Mouse (Mus musculus): ENCODE results near the gene Slc37a2. TPM values are rescaled to one million over a fixed set of nuclear protein-coding genes. Genes with fewer than 3 reads are reported as not detected.

Slc37a2 gene
- total and polyA plus RNA-seq, 2 experiments from 2014 or later, result 1.1 to 3.5 TPM

DNA sequence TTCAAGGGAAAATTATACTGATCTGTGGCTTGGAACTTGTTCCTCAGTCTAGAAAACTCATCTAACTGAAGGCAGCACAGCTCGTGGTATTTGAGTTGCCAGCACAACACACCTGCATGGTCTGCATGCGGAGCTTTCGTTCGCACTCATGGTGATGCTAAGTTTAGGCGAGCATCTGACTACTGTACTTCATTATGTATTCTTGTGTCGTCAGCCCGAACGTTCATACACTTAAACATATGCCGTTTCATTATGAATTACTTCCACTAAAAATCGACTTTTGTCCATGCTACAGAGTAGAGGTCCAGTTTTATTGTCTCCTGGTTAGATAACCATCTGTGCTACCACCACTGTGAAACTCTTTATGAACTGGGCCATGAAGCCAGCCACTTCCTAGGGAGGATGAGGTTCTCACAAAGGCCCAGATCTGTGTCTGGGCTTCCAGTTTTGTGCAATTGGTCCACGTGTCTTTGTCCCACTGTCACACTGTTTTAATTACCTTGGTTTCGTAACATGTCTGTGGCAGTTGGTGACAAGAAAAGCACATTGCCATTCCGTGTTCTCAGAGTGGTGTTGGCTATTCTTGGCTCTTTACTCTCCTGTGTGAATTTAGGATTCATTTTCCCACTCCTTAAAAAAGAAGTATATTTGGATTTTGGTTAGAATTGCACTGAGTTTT is 42.3 kb downstream of the Slc37a2 start:
- ATAC-seq (ENCODE audit: low FRiP score), result no peak
- no peak overlapping the region for H3K4me3 ChIP-seq (ENCODE audit: low read depth, low read length)
- TF ChIP-seq CTCF (IDR thresholded peaks at IDR 0.05), result no peak
- no peak for DNase-seq (ENCODE audit: low spot score)
- no peaks in the 10 kb centered on the region for H3K9me3 ChIP-seq (ENCODE audit: low read length)
- WGBS, result 89% methylated on average over 13 of the region's 13 CpGs
- no peaks in the 10 kb centered on the region for H3K36me3 ChIP-seq (ENCODE audit: insufficient read depth, low read length)
- H3K9ac ChIP-seq (replicated peaks; ENCODE audit: low read length, poor library complexity, severe bottlenecking), result no peak overlapping the region
- no peaks in the 10 kb centered on the region for H3K27me3 ChIP-seq (ENCODE audit: insufficient read depth, low read length)
- no peak overlapping the region for H3K27ac ChIP-seq (ENCODE audit: low read depth, low read length)
- no peak overlapping the region for H3K4me2 ChIP-seq (ENCODE audit: low read depth, low read length, poor library complexity, severe bottlenecking)
- no peaks in the 10 kb centered on the region; the same call in 1 of the 2 replicates for H3K4me1 ChIP-seq (ENCODE audit: insufficient read depth, low read length)

DNA sequence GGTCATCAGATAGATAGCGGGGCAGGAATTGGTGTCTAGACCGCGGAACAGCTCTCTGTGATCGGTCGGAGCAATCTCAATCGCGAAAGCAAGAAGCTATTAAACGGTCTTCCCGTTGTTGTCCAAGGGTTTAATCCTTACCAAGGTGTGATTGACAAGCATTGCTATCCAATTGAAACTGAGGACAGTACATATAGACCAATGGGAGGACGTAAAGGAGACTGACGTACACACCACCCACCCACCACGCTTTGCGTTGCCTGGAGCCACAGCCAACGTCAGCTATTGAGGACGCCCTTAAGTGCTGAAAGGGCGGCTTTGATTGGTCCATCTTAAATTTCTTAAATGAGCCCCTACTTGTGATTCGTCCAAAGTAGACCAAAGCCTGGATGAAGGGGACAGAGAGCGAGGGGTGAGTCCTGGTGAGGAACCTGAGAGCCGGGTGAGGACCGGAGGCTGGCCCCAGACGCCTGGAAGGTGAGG is 47.6 kb downstream of the Slc37a2 start, which contains the start of gene Tmem218:
Gene Tmem218 (plus strand): TSS at position 295 of the 483 bp plus-strand sequence.
- no peaks in the 10 kb centered on the region for H3K27me3 ChIP-seq (ENCODE audit: insufficient read depth, low read length)
- peak within 1 kb of the TSS; percentile 78 for H3K27ac ChIP-seq (ENCODE audit: low read depth, low read length)
- DNase-seq (ENCODE audit: low spot score) (peak; percentile 100), ATAC-seq (ENCODE audit: low FRiP score) (peak; percentile 100)
- no peaks in the 10 kb centered on the region for H3K9me3 ChIP-seq (ENCODE audit: low read length)
- under 1% methylated on average over 21 of the region's 21 CpGs for WGBS
- H3K36me3 ChIP-seq (ENCODE audit: insufficient read depth, low read length), result no peaks in the 10 kb centered on the region
- TF ChIP-seq CTCF (IDR thresholded peaks at IDR 0.05), result no peak
- H3K9ac ChIP-seq (replicated peaks; ENCODE audit: low read length, poor library complexity, severe bottlenecking), result peak within 1 kb of the TSS; percentile 64
- H3K4me3 ChIP-seq (ENCODE audit: low read depth, low read length), result peak within 1 kb of the TSS; percentile 51
- H3K4me2 ChIP-seq (ENCODE audit: low read depth, low read length, poor library complexity, severe bottlenecking), result peak within 1 kb of the TSS; percentile 85
- H3K4me1 ChIP-seq (ENCODE audit: insufficient read depth, low read length), result peaks cover 3% of the 10 kb centered on the region; the same call in 1 of the 2 replicates

DNA sequence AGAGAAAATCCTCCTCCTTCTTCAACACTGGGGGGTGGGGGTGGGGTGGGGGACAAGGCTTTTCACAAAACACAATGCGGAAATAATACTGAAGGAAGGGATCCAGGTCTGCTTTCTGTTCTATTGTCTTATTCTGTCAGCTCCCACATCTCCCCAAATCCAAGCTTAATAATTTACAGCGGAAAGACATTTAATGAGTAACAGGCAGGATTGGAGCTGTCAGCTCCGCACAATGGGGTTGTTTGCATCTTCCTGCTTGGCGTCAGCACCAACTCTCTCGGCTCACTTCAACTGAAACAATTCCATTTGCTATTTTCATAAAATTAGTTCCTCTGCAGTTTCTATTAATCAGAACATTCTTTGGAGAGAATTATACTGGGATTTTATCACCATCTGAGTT is 51.7 kb downstream of the Slc37a2 start:
- Histone ChIP-seq H3K9me3 (ENCODE audit: low read length) (no peaks in the 10 kb centered on the region), H3K27ac (ENCODE audit: low read depth, low read length) (peak overlapping the region; percentile 32; the same call in 1 of the 2 replicates), H3K9ac (replicated peaks; ENCODE audit: low read length, poor library complexity, severe bottlenecking) (no peak overlapping the region), H3K36me3 (ENCODE audit: insufficient read depth, low read length) (no peaks in the 10 kb centered on the region), H3K27me3 (ENCODE audit: insufficient read depth, low read length) (no peaks in the 10 kb centered on the region), H3K4me2 (ENCODE audit: low read depth, low read length, poor library complexity, severe bottlenecking) (no peak overlapping the region), H3K4me1 (ENCODE audit: insufficient read depth, low read length) (peaks cover 3% of the 10 kb centered on the region; the same call in 1 of the 2 replicates), H3K4me3 (ENCODE audit: low read depth, low read length) (no peak overlapping the region)
- WGBS, result 22% methylated on average over 5 of the region's 5 CpGs
- TF ChIP-seq CTCF (IDR thresholded peaks at IDR 0.05), result no peak
- no peak for DNase-seq (ENCODE audit: low spot score)
- no peak for ATAC-seq (ENCODE audit: low FRiP score)

DNA sequence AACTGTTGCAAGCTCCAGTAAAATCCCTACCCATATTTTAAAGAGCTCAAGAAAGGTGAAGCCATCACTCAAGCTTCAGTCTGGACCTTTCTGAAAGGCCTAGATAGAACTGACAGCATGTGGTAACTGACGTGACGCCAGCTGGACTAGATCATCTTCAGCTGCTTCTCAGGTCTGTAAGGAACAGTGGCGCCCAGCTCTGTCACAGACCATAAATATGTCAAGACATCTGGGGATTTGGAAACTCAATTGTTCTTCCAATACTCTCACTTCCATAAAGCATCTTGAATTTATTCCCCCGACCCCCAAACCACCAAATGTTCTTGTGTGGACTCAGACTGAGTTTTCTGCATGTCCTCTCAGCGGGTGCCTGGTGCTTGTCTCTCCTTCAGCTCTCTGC is 55.1 kb downstream of the Slc37a2 start:
- WGBS, result 89% methylated on average over 5 of the region's 5 CpGs
- TF ChIP-seq CTCF (IDR thresholded peaks at IDR 0.05), result no peak

DNA sequence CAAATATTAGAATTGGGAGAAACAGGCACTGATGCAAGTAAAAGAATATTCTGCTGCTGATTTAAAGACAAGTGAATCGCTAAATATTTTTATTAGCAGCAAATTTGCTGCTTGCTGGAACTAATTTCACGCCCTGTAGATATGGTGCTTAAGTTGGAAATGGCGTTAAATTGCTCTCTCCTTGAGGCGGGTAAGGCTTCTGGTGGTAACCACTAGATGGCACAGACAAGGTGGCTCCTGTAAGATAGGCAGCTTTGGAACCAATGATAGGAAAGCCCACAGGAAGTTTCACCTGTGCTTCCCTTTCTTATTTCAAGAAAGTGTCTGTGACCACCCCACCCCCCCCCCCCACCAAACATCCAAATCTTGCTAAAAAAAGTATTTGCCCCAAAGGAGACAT is 58.5 kb downstream of the Slc37a2 start:
- no peak overlapping the region for H3K4me3 ChIP-seq (ENCODE audit: low read depth, low read length)
- DNase-seq (ENCODE audit: low spot score) (no peak), ATAC-seq (ENCODE audit: low FRiP score) (no peak)
- H3K4me2 ChIP-seq (ENCODE audit: low read depth, low read length, poor library complexity, severe bottlenecking), result no peak overlapping the region
- no peaks in the 10 kb centered on the region for H3K9me3 ChIP-seq (ENCODE audit: low read length)
- H3K4me1 ChIP-seq (ENCODE audit: insufficient read depth, low read length), result no peaks in the 10 kb centered on the region
- H3K9ac ChIP-seq (replicated peaks; ENCODE audit: low read length, poor library complexity, severe bottlenecking), result no peak overlapping the region
- TF ChIP-seq CTCF (IDR thresholded peaks at IDR 0.05), result no peak; the same call in 1 of the 2 replicates
- 73% methylated on average over 4 of the region's 4 CpGs for WGBS
- H3K27me3 ChIP-seq (ENCODE audit: insufficient read depth, low read length), result no peaks in the 10 kb centered on the region
- H3K27ac ChIP-seq (ENCODE audit: low read depth, low read length), result no peak overlapping the region
- no peaks in the 10 kb centered on the region for H3K36me3 ChIP-seq (ENCODE audit: insufficient read depth, low read length)

More for the DNA sequence above, 55.1 kb downstream of the Slc37a2 start:
- Histone ChIP-seq H3K4me2 (ENCODE audit: low read depth, low read length, poor library complexity, severe bottlenecking) (no peak overlapping the region), H3K27ac (ENCODE audit: low read depth, low read length) (no peak overlapping the region), H3K27me3 (ENCODE audit: insufficient read depth, low read length) (no peaks in the 10 kb centered on the region), H3K9ac (replicated peaks; ENCODE audit: low read length, poor library complexity, severe bottlenecking) (no peak overlapping the region), H3K36me3 (ENCODE audit: insufficient read depth, low read length) (no peaks in the 10 kb centered on the region), H3K4me1 (ENCODE audit: insufficient read depth, low read length) (no peaks in the 10 kb centered on the region), H3K9me3 (ENCODE audit: low read length) (no peaks in the 10 kb centered on the region), H3K4me3 (ENCODE audit: low read depth, low read length) (no peak overlapping the region)
- DNase-seq (ENCODE audit: low spot score) (no peak), ATAC-seq (ENCODE audit: low FRiP score) (no peak)

DNA sequence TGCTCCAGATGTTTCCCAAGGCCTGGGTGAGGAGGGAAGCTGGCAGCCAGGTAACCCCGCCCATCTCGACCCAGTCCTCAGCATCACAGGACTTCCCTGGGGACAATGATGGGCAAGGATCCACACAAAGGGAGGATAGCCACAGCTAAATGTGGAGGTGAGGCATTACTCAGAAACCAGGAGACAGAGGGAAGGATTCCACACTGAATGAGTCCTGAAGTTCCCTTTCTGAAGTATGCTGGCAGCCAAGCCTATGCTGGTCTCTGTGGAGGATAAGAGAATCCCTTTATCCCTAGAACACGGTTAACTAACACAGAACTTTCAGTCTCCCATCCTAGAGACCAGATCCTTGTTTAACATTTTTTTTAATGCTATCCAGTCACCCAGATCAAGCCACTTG is 67.5 kb downstream of the Slc37a2 start:
- Histone ChIP-seq H3K9me3 (ENCODE audit: low read length) (no peaks in the 10 kb centered on the region), H3K27ac (ENCODE audit: low read depth, low read length) (no peak overlapping the region), H3K4me3 (ENCODE audit: low read depth, low read length) (no peak overlapping the region), H3K36me3 (ENCODE audit: insufficient read depth, low read length) (no peaks in the 10 kb centered on the region), H3K27me3 (ENCODE audit: insufficient read depth, low read length) (no peaks in the 10 kb centered on the region), H3K9ac (replicated peaks; ENCODE audit: low read length, poor library complexity, severe bottlenecking) (no peak overlapping the region), H3K4me1 (ENCODE audit: insufficient read depth, low read length) (no peaks in the 10 kb centered on the region), H3K4me2 (ENCODE audit: low read depth, low read length, poor library complexity, severe bottlenecking) (no peak overlapping the region)
- no peak for ATAC-seq (ENCODE audit: low FRiP score)
- DNase-seq (ENCODE audit: low spot score), result no peak
- TF ChIP-seq CTCF (IDR thresholded peaks at IDR 0.05), result no peak
- WGBS, result 90% methylated on average over 3 of the region's 3 CpGs
